In genomic region chr1:90493481-90493880, GRCm38 (mm10) we compare ENCODE assay signal across 20 mouse cellular contexts.
A peak's percentile ranks its signal among the peaks of the same experiment; 100 is the strongest.
DNase-seq lines count a peak whose midpoint lies in the region; ATAC-seq and TF ChIP-seq lines count a peak whose summit lies in the region.
"Had no signal": no experiment of that assay in that cellular context is flagged by ENCODE, and none has a peak within 500 bp of the region (broad histone marks: within the 10 kb centered on the region; RNA-seq: fewer than 3 reads in every experiment).

No protein-coding gene starts in this region.

- peaks cover 13% of the 10 kb centered on the region; the same call in 1 of the 2 replicates for H3K27me3 ChIP-seq in lung, embryonic 15.5 days
- H3K27me3 ChIP-seq in embryonic facial prominence, embryonic 14.5 days (replicated peaks; ENCODE audit: control insufficient read depth, insufficient read depth, low read length): no peaks in the 10 kb centered on the region
- no peaks in the 10 kb centered on the region for H3K27me3 ChIP-seq in stomach, embryonic 16.5 days (ENCODE audit: control insufficient read depth, insufficient read depth, low read length)
- H3K27me3 ChIP-seq in intestine, postnatal 0 days (replicated peaks; ENCODE audit: control insufficient read depth, insufficient read depth, low read length): no peaks in the 10 kb centered on the region
- H3K27me3 ChIP-seq in hindbrain, postnatal 0 days (ENCODE audit: insufficient read depth, low read length): no peaks in the 10 kb centered on the region
- H3K27me3 ChIP-seq: CH12.LX; heart, embryonic 15.5 days; Patski had no signal

- H3K27ac ChIP-seq in lung, embryonic 15.5 days: peak overlapping the region; percentile 24; the same call in 1 of the 2 replicates
- H3K27ac ChIP-seq in embryonic facial prominence, embryonic 14.5 days (replicated peaks; ENCODE audit: low read depth, low read length): no peak overlapping the region
- peak overlapping the region; percentile 32; the same call in 1 of the 2 replicates for H3K27ac ChIP-seq in stomach, embryonic 16.5 days (ENCODE audit: low read length)
- H3K27ac ChIP-seq in intestine, postnatal 0 days (ENCODE audit: low read depth, low read length): no peak overlapping the region
- no peak overlapping the region for H3K27ac ChIP-seq in hindbrain, postnatal 0 days
- H3K27ac ChIP-seq: heart, embryonic 15.5 days; limb, embryonic 12.5 days had no signal

- no peak overlapping the region for H3K4me2 ChIP-seq in lung, embryonic 15.5 days
- H3K4me2 ChIP-seq in embryonic facial prominence, embryonic 14.5 days (ENCODE audit: low read depth, low read length): no peak overlapping the region
- H3K4me2 ChIP-seq in stomach, embryonic 16.5 days (ENCODE audit: low read depth, low read length): no peak overlapping the region
- no peak overlapping the region for H3K4me2 ChIP-seq in intestine, postnatal 0 days (replicated peaks; ENCODE audit: low read depth)
- no peak overlapping the region for H3K4me2 ChIP-seq in hindbrain, postnatal 0 days (ENCODE audit: low read depth, low read length)
- H3K4me2 ChIP-seq: heart, embryonic 15.5 days; limb, embryonic 12.5 days had no signal

- ATAC-seq in lung, embryonic 15.5 days (ENCODE audit: borderline replicate concordance, extremely low read depth, low FRiP score, low TSS enrichment): no peak
- peak; percentile 37; the same call in 1 of the 2 replicates for ATAC-seq in embryonic facial prominence, embryonic 14.5 days (ENCODE audit: low read depth)
- ATAC-seq in stomach, embryonic 16.5 days (ENCODE audit: insufficient read depth, low FRiP score): peak; percentile 51; the same call in 1 of the 2 replicates
- no peak for ATAC-seq in intestine, postnatal 0 days
- no peak for ATAC-seq in hindbrain, postnatal 0 days
- ATAC-seq: hindbrain, embryonic 16.5 days; liver, postnatal 0 days; Patski had no signal

- no peak overlapping the region for H3K9ac ChIP-seq in lung, embryonic 15.5 days
- H3K9ac ChIP-seq in embryonic facial prominence, embryonic 14.5 days (ENCODE audit: low read depth, low read length): no peak overlapping the region
- no peak overlapping the region for H3K9ac ChIP-seq in stomach, embryonic 16.5 days (ENCODE audit: low read length)
- H3K9ac ChIP-seq in intestine, postnatal 0 days (ENCODE audit: low read depth, low read length): no peak overlapping the region
- no peak overlapping the region for H3K9ac ChIP-seq in hindbrain, postnatal 0 days (replicated peaks; ENCODE audit: low read length)
- H3K9ac ChIP-seq: heart, embryonic 15.5 days; limb, embryonic 12.5 days; liver, postnatal 0 days had no signal

- WGBS in lung, embryonic 15.5 days: 25% methylated on average over 7 of the region's 7 CpGs
- 41% methylated on average over 7 of the region's 7 CpGs for WGBS in lung, adult 2 months
- 25% methylated on average over 7 of the region's 7 CpGs for WGBS in embryonic facial prominence, embryonic 14.5 days
- 31% methylated on average over 7 of the region's 7 CpGs for WGBS in stomach, embryonic 16.5 days
- 21% methylated on average over 7 of the region's 7 CpGs for WGBS in intestine, postnatal 0 days
- WGBS in hindbrain, postnatal 0 days: 39% methylated on average over 7 of the region's 7 CpGs

- no peaks in the 10 kb centered on the region for H3K36me3 ChIP-seq in lung, embryonic 15.5 days
- no peaks in the 10 kb centered on the region for H3K36me3 ChIP-seq in embryonic facial prominence, embryonic 14.5 days (ENCODE audit: control insufficient read depth, insufficient read depth, low read length)
- no peaks in the 10 kb centered on the region for H3K36me3 ChIP-seq in stomach, embryonic 16.5 days (ENCODE audit: control insufficient read depth, insufficient read depth, low read length)
- no peaks in the 10 kb centered on the region for H3K36me3 ChIP-seq in intestine, postnatal 0 days (ENCODE audit: control insufficient read depth, insufficient read depth)
- no peaks in the 10 kb centered on the region for H3K36me3 ChIP-seq in hindbrain, postnatal 0 days (ENCODE audit: insufficient read depth, low read length)
- H3K36me3 ChIP-seq: heart, embryonic 15.5 days; limb, embryonic 12.5 days had no signal

- peaks cover 20% of the 10 kb centered on the region for H3K4me1 ChIP-seq in lung, embryonic 15.5 days
- no peaks in the 10 kb centered on the region for H3K4me1 ChIP-seq in lung, adult 2 months (ENCODE audit: control insufficient read depth, insufficient read depth, low read length)
- H3K4me1 ChIP-seq in embryonic facial prominence, embryonic 14.5 days (ENCODE audit: control insufficient read depth, insufficient read depth, low read length): peaks cover 13% of the 10 kb centered on the region
- 0 out of 2 replicates have a peak, but pooled peaks cover 10% of the 10 kb centered on the region for H3K4me1 ChIP-seq in stomach, embryonic 16.5 days (ENCODE audit: control insufficient read depth, insufficient read depth, low read length)
- H3K4me1 ChIP-seq in intestine, postnatal 0 days (replicated peaks; ENCODE audit: control insufficient read depth, insufficient read depth, low read length): no peaks in the 10 kb centered on the region
- no peaks in the 10 kb centered on the region for H3K4me1 ChIP-seq in hindbrain, postnatal 0 days (ENCODE audit: insufficient read depth, low read length)
- H3K4me1 ChIP-seq: heart, embryonic 15.5 days had no signal

- DNase-seq in embryo, embryonic 10 days (ENCODE audit: low spot score): peak; percentile 31
- no peak for DNase-seq in embryo, embryonic 9.5 days (ENCODE audit: extremely low spot score)
- no peak for DNase-seq in lung, adult 2 months
- peak; percentile 73 for DNase-seq in embryonic facial prominence, embryonic 14.5 days (ENCODE audit: low spot score)
- DNase-seq in hindbrain, postnatal 0 days (ENCODE audit: low spot score): no peak
- DNase-seq: cerebellum, adult 11 months; gastrocnemius, postnatal 25 days; kidney, adult 8-10 months; kidney, postnatal 4 days; layer of hippocampus, postnatal 36 days; liver, postnatal 0 days; right cerebral cortex, postnatal 4 days had no signal

- no peak overlapping the region for H3K4me3 ChIP-seq in lung, embryonic 15.5 days
- no peak overlapping the region for H3K4me3 ChIP-seq in lung, adult 2 months (replicated peaks; ENCODE audit: extremely low read depth, low read depth, low read length)
- no peak overlapping the region for H3K4me3 ChIP-seq in embryonic facial prominence, embryonic 14.5 days (ENCODE audit: low read depth, low read length)
- no peak overlapping the region for H3K4me3 ChIP-seq in stomach, embryonic 16.5 days (replicated peaks; ENCODE audit: low read length)
- no peak overlapping the region for H3K4me3 ChIP-seq in intestine, postnatal 0 days (ENCODE audit: low read depth, low read length)
- no peak overlapping the region for H3K4me3 ChIP-seq in hindbrain, postnatal 0 days (ENCODE audit: low read length)
- H3K4me3 ChIP-seq: heart, embryonic 15.5 days; limb, embryonic 12.5 days had no signal

- TF ChIP-seq POLR2A in lung, adult 2 months (IDR thresholded peaks at IDR 0.05; ENCODE audit: borderline replicate concordance, extremely low read depth, low read depth, low read length): no peak

- TF ChIP-seq CTCF in lung, adult 2 months (IDR thresholded peaks at IDR 0.05; ENCODE audit: insufficient read depth, low read length): no peak
- TF ChIP-seq CTCF in intestine, postnatal 0 days (IDR thresholded peaks at IDR 0.05; ENCODE audit: low read depth): no peak
- no peak for TF ChIP-seq CTCF in hindbrain, postnatal 0 days (IDR thresholded peaks at IDR 0.05; ENCODE audit: low read depth)

- no peaks in the 10 kb centered on the region for H3K9me3 ChIP-seq in lung, embryonic 15.5 days
- no peaks in the 10 kb centered on the region for H3K9me3 ChIP-seq in embryonic facial prominence, embryonic 14.5 days (ENCODE audit: control insufficient read depth, low read length)
- no peaks in the 10 kb centered on the region for H3K9me3 ChIP-seq in stomach, embryonic 16.5 days (replicated peaks; ENCODE audit: control insufficient read depth, low read length)
- H3K9me3 ChIP-seq in intestine, postnatal 0 days (ENCODE audit: control insufficient read depth): no peaks in the 10 kb centered on the region
- H3K9me3 ChIP-seq in hindbrain, postnatal 0 days (ENCODE audit: low read length): no peaks in the 10 kb centered on the region
- H3K9me3 ChIP-seq: heart, embryonic 15.5 days; limb, embryonic 12.5 days had no signal

Comparison
In these comparisons a context has a peak if more than half of its experiments do, and no peak if none do; other contexts are left out.
1. DNase-seq: peak in embryo, embryonic 10 days (single experiment) and embryonic facial prominence, embryonic 14.5 days (single experiment); none in embryo, embryonic 9.5 days (single experiment), lung, adult 2 months (single experiment) and hindbrain, postnatal 0 days (single experiment).
2. ATAC-seq: peak in embryonic facial prominence, embryonic 14.5 days (single experiment) and stomach, embryonic 16.5 days (single experiment); none in lung, embryonic 15.5 days (single experiment), intestine, postnatal 0 days (single experiment) and hindbrain, postnatal 0 days (single experiment).
3. H3K27ac ChIP-seq: peak in lung, embryonic 15.5 days (single experiment) and stomach, embryonic 16.5 days (single experiment); none in embryonic facial prominence, embryonic 14.5 days (single experiment), intestine, postnatal 0 days (single experiment) and hindbrain, postnatal 0 days (single experiment).